Mouse (Mus musculus) brown adipose tissue, adult 24 weeks (tissue): ENCODE measurements around the gene Daxx. TPM values are rescaled to one million over a fixed set of nuclear protein-coding genes. Genes with fewer than 3 reads are reported as not detected.
"Not testable (repeated sequence)": the region's sequence is repeated elsewhere in the genome, so short reads cannot be mapped to it uniquely, and the experiment has no call there.

Source experiments
- H3K27ac ChIP-seq: fragments of 200-500 bp; replicated peaks from 2 replicates; pipeline ENCODE4 v1.5.1; 2012; ENCODE audit warnings: low read depth, mild to moderate bottlenecking, low read length
- H3K4me1 ChIP-seq: fragments of 200-500 bp; 2 replicates; pipeline ENCODE4 v1.6.1; 2012; ENCODE audit warnings: low read length, mixed read lengths; ENCODE audit not compliant: control insufficient read depth, insufficient read depth, insufficient read length
- H3K4me3 ChIP-seq: fragments of 200-500 bp; 2 replicates; pipeline ENCODE4 v1.5.1; 2012; ENCODE audit warnings: low read depth, mild to moderate bottlenecking, low read length, moderate library complexity; ENCODE audit not compliant: insufficient read depth
- polyA plus RNA-seq: library from polyadenylated mRNA; stranded (reverse); fragments of >200 nt; gene quantifications from 2 replicates; pipeline ENCODE4 v1.2.4, GENCODE M21; 2012; ENCODE audit not compliant: missing spikeins, insufficient read depth, insufficient read length

Daxx gene
- polyA plus RNA-seq, 1 experiment, result 13.6 TPM

DNA sequence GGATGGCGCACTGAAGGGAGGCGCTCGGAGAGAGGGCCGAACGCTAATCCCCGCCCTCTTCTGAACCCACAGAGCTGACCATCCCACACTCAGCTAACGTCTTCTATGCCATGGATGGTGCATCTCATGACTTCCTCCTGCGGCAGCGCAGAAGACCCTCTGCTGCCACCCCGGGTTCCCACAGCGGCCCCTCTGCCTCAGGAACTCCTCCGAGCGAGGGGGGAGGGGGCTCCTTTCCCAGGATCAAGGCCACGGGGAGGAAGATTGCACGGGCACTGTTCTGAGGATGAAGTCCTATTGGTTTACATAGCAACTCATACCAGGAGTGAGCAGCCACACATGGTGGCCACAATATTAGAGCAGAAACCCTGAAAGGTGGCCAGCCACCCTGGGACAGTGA, 27.8 kb downstream of the Daxx start:
- Histone ChIP-seq H3K4me3 (no peak overlapping the region), H3K27ac (no peak overlapping the region), H3K4me1 (peaks cover 11% of the 10 kb centered on the region)

DNA sequence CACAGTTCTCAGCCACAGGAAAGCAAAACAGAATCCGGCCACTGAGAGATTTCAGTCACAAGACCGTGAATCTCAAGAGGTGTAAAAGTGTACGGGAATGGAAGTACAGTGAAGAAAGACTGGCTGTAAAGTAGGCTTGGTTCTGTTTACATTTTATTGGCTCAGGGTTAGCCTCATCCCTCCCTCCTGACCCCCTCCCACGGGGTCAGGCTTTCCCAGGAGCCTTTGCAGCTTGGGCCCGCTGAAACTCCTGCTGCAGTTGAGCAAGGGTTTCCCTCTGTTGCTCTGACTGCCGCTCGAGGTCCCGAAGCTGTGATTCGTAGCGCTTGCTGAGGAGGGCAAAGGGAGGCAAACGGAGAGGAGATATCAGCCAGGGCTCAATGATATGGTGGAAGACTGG, 29.6 kb downstream of the Daxx start:
- peak overlapping the region; percentile 97; the same call in 1 of the 2 replicates for H3K4me3 ChIP-seq
- peaks cover 7% of the 10 kb centered on the region for H3K4me1 ChIP-seq
- H3K27ac ChIP-seq, result no peak overlapping the region

DNA sequence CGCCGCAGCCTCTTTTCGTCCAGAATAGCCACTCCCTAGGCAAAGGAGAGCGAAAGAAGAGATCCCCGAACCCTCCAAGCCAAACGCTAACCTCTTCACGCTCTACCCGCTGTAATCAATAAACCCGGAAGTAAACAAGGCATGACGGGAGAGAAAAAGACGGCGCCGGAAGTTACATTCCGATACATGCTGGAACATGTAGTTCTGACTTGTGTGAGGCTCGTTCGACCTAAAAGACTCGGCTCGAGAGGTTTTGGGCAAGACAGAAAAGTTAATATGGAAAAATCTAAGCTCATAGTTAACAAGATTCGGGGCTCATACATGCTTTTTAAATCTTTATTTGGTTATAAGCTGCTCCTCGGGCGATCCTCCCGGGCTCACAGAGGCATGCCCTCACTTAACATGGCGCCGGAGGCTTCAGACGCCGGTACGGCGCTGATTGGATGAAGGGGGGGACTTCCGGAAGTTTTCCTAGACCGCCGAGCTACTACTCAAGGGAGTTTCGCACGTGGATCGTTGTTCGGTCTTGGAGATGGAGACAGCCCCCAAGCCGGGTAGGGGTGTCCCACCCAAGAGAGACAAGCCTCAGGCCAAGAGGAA, 31.1 kb downstream of the Daxx start, which contains the start of the genes Pfdn6 and Wdr46:
TSS of gene Pfdn6 (minus strand) at position 138 of the 600 bp plus-strand sequence.
TSS of gene Wdr46 (plus strand) at position 455 of the 600 bp plus-strand sequence.
- peak within 1 kb of the TSS; percentile 97 for H3K4me3 ChIP-seq
- peak within 1 kb of the TSS; percentile 96 for H3K27ac ChIP-seq

DNA sequence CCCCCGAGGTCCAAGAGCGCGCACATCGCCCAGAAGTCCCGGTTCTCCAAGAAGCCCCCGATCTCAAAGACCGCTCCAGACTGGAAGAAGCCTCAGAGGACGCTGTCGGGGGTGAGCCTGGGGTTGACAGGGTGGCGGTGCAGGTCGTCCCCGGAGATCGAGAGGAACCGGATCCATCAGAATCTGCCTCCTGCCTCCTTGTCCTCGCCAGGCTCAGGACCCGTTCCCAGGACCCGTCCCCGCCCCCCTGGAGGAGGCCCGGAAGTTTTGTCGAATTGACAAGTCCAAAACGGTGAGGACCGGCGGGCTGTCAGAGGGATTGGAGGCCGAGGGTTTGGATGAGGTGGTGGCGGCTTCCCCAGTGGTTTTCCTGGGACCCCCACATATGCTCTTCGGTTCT, 31.8 kb downstream of the Daxx start:
- H3K4me1 ChIP-seq, result peaks cover 7% of the 10 kb centered on the region
- peak overlapping the region; percentile 97 for H3K4me3 ChIP-seq
- no peak overlapping the region for H3K27ac ChIP-seq

More for the DNA sequence above, 31.1 kb downstream of the Daxx start, which contains the start of the genes Pfdn6 and Wdr46:
- H3K4me1 ChIP-seq, result peaks cover 7% of the 10 kb centered on the region

DNA sequence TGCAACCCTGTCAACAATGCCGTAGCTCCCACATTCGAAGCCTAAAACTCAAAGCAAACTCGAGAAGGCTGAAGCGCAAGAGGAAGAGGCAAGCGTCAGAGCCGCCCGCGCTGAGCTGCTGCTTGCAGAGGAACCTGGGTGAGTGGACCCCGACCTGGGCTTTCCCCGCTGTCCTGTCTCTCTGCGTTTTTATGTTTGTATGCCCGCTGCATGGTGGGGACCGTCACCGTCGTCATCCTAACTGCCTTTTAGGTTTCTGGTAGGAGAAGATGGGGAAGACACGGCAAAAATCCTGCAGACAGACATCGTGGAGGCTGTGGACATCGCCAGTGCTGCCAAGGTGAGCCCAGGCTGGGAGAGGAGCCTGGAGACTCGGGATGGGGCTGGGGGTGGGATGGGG, 32.2 kb downstream of the Daxx start:
- H3K4me3 ChIP-seq, result peak overlapping the region; percentile 97
- H3K4me1 ChIP-seq, result peaks cover 7% of the 10 kb centered on the region
- no peak overlapping the region for H3K27ac ChIP-seq

DNA sequence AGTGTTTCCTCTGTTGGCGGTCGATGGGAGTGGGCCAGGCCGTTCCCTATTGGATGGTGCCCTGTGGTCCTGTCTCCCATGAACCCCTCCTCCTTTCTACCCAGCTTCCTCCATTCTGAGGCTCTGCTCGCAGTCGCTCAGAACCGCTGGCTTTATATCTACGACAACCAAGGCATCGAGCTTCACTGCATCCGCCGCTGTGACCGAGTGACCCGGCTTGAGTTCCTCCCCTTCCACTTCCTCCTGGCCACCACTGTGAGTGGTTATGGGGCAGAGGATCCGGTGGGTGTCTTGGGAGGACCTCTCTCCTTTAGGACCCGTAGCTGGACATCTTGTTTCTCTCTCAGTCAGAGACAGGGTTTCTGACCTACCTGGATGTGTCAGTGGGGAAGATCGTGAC, 34.2 kb downstream of the Daxx start:
- Histone ChIP-seq H3K27ac (no peak overlapping the region), H3K4me3 (no peak overlapping the region)

GRCm38 (mm10) chr17:33947430-33948089, 38.3 kb downstream of the Daxx start:
- Histone ChIP-seq H3K4me1 (peaks cover 4% of the 10 kb centered on the region; the same call in 1 of the 2 replicates), H3K27ac (no peak overlapping the region), H3K4me3 (no peak overlapping the region)

More for the DNA sequence above, 34.2 kb downstream of the Daxx start:
- H3K4me1 ChIP-seq, result peaks cover 7% of the 10 kb centered on the region

DNA sequence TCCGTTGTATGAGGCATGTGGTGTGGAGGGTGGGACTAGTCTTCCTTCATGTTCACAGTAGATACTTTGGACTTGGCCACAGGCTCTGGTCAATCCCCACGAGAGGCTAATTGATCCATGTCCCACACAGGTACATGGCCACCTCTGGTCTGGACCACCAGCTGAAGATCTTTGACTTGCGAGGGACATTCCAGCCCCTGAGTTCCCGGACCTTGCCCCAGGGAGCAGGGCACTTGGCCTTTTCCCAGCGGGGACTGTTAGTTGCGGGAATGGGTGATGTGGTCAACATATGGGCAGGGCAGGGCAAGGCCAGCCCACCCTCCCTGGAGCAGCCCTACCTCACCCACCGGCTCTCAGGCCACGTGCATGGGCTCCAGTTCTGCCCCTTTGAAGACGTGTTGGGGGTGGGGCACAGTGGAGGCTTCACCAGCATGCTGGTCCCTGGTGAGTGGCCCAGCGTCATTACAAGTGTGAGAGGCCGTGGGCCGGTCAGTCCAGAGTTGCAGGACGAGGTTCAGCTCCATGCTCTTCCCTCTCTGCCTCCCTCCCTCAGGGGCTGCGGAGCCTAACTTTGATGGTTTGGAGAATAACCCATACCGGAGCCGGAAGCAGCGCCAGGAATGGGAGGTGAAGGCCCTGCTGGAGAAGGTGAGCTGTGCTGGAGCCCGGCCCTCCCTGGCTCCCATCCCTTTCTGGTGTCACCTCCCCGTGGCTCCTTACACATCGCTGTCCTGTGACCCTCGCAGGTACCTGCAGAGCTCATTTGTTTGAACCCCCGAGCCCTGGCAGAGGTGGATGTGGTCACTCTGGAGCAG, 39.1 kb downstream of the Daxx start:
- no peak overlapping the region for H3K27ac ChIP-seq
- H3K4me3 ChIP-seq, result no peak overlapping the region
- peaks cover 4% of the 10 kb centered on the region; the same call in 1 of the 2 replicates for H3K4me1 ChIP-seq

DNA sequence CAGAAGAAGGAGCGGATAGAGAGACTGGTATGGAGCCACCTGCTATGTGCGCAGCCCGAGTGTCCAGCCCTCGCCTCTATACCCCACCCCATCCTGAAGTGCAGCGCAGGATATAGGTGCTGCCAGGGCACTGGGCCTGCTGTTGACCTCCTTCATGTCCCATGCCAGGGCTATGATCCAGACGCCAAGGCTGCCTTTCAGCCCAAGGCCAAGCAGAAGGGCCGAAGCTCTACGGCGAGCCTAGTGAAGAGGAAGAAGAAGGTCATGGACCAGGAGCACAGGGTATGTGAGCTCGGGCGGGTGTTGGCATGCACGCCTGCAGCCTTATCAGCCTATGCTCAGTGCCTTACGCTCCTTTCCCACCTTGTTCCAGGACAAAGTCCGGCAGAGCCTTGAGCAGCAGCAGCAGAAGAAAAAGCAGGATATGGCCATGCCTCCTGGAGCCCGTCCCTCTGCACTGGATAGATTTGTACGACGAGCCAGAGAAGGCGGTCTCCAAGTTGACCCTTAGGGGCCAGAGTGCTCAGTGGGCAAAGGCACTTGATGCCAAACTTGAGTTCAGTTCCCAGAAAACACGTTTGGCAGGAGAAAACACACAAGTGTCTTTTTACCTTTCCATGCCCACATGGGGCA, 39.8 kb downstream of the Daxx start:
- peaks cover 4% of the 10 kb centered on the region; the same call in 1 of the 2 replicates for H3K4me1 ChIP-seq
- no peak overlapping the region for H3K4me3 ChIP-seq
- H3K27ac ChIP-seq, result no peak overlapping the region

DNA sequence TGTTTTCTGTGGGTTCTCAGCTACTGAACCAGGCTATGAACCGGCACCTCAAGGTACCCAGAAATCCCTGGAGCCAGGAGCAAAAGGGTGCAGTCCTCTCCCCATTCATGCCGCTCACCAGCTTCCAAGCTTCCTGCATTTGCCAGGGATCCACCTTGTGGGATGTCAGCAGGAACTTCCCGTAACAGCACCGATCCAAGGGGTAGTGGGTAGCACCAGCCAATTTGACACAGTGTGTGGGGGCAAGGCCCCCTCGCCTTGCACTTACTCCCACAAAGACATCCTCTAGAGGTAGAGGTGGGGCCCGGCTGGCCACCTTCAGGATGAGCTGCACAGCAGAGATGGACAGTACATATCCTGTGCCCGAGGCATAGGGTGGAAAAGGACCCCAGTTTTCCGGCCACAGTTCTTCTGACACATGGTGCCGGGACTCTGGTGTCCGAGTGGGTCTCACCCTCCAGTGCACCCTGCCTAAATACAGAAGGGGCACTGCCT, 41.0 kb downstream of the Daxx start:
- Histone ChIP-seq H3K4me1 (peaks cover 4% of the 10 kb centered on the region; the same call in 1 of the 2 replicates), H3K27ac (no peak overlapping the region), H3K4me3 (peak overlapping the region; percentile 66)

DNA sequence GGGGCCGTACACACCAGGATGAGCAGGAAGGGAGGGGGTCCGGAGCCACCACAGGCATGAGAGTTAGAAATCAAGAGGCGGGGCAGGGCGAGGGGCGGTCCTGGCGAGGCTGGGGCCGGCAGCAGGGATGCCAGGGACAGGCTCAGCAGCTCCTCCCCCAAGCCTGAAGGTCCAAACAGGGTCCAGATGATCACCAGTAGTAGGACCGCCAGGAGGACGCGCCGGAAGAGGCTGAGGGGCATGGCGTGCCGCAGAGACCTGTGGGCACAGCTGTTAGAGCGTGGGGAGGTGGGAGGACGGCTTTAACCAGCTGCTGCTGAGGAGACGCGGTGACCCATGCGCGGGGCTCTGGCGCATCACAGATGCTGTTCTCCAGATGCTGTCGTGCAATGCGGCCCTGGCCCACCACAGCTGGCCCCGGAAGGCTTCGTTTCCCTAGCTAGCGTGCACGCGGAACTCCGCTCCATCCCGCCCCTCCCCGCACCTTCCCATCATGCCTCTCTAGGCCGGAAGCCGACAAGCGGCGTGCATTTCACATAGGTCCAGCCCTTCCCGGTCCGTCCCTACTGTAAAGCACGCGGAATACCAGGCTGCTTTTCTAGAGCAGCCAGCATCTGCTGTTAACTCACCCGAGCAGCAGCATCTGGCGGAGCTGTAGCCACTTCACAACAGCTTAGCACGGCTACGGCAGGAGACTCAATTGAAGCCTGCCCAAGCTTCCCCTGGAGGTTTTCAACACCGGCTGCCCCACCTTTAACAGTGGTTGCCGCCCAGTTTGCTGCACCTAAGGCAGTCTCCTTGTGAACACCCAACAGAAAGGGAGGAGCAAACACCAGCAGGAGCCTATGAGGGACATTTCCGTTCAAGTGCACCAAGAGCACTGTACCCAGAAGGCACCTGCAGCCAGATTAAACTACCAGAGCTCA, 42.1 kb downstream of the Daxx start, which contains the start of gene B3galt4:
TSS of gene B3galt4 (minus strand) at position 468 of the 926 bp plus-strand sequence.
- H3K4me3 ChIP-seq, result peak within 1 kb of the TSS; percentile 66
- H3K4me1 ChIP-seq, result peaks cover 4% of the 10 kb centered on the region; the same call in 1 of the 2 replicates
- H3K27ac ChIP-seq, result peak within 1 kb of the TSS; percentile 46

- not testable (repeated sequence) for H3K27ac ChIP-seq, H3K4me3 ChIP-seq, H3K4me1 ChIP-seq
These were observed 42.8 kb downstream of the Daxx start for GRCm38 (mm10) chr17:33952015-33952414.

DNA sequence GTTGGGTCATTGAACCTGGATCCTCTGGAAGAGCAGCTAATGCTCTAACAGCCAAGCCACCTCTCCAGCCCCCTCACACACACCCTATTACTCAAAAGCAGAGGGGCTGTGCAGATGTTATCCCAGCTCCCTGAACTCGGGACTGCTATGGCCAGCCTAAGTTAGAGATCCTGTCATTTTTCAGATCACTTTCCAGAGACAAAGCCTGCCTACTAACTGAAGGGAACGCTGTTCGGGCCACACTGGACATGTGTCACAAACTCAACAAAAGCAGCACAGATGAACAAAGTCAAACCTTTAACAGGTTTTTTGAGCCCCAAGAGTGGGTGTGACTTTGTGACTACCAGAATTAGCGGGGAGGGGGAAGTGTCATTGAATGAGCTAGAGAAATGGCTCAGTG, 43.7 kb downstream of the Daxx start:
- no peak overlapping the region for H3K4me3 ChIP-seq
- H3K27ac ChIP-seq, result no peak overlapping the region
- H3K4me1 ChIP-seq, result peaks cover 4% of the 10 kb centered on the region; the same call in 1 of the 2 replicates

DNA sequence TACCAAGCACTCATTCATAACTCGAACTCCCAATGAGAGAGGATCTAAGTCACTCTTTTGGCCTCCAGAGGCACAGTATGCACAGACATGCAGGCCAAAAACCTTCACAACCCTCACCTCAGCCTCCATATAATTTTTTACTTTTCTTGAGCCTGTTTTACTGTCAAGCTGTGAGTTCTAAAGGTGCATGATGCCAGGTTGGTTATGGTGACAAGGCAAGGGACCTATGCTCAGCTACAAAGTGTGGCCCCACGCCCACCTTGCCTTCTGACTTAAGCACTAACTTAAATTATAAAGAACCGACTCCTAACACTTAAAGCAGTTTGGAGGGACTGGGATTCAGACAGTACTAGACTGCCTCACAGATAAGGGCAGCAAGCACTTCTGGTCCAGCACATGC, 44.1 kb downstream of the Daxx start:
- no peak overlapping the region for H3K4me3 ChIP-seq
- H3K4me1 ChIP-seq, result peaks cover 4% of the 10 kb centered on the region; the same call in 1 of the 2 replicates
- H3K27ac ChIP-seq, result no peak overlapping the region
